Mouse (Mus musculus) brain, embryonic 14.5 days (tissue): ENCODE measurements around the gene Epha4.

ENCODE experiments used
- CTCF ChIP-seq: fragments of 200-500 bp; IDR thresholded peaks from 2 replicates; pipeline ENCODE4 v1.5.1; 2012; ENCODE audit warnings: inconsistent platforms, mild to moderate bottlenecking, moderate library complexity, borderline replicate concordance; ENCODE audit not compliant: insufficient read depth, insufficient read length; ENCODE audit errors: extremely low read depth
- POLR2A ChIP-seq: fragments of 200-500 bp; IDR thresholded peaks from 2 replicates; pipeline ENCODE4 v1.6.1; 2012; ENCODE audit warnings: mild to moderate bottlenecking, inconsistent platforms, borderline replicate concordance; ENCODE audit not compliant: poor library complexity, insufficient read depth, insufficient read length, severe bottlenecking; ENCODE audit errors: extremely low read depth

- TF ChIP-seq CTCF = no peak
- TF ChIP-seq POLR2A = no peak
Observed at GRCm38 (mm10) chr1:77487856-77488462, 26.9 kb downstream of the Epha4 start.
